Mouse (Mus musculus): ENCODE measurements at regions not wholly inside any gene's neighbourhood (a gene's known extent, or its start where the extent isn't known, plus 50 kb on each side); places are given as distances from the start of the nearest gene placed in this dataset.

- DNase-seq: no peak
Observed at GRCm38 (mm10) chr6:55781146-55781545, 55.5 kb upstream of the Itprid1 start.

- DNase-seq: peak; percentile 4
Observed at GRCm38 (mm10) chr6:55775527-55775926, 61.2 kb upstream of the Itprid1 start.

DNA sequence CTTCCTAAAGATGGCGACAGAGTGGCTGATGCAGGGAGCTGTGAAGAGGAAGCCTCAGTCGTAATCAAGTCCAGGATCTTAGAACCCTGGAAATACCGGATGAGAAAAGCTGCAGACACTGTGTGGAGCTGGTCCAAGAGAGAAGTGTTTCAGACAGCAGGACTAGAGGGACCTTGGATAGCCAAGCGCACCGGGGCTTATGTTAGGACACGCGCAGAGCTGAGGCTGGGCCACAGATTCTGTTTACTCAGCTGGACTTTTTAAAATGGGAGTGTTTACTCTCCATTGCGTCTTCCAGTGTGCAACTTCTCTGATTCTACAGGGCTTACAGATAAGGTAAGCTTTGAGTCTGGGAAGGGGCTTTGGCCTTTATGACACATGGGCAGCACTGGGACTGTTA lies 66.4 kb upstream of the Itprid1 start:
- DNase-seq: no peak

DNA sequence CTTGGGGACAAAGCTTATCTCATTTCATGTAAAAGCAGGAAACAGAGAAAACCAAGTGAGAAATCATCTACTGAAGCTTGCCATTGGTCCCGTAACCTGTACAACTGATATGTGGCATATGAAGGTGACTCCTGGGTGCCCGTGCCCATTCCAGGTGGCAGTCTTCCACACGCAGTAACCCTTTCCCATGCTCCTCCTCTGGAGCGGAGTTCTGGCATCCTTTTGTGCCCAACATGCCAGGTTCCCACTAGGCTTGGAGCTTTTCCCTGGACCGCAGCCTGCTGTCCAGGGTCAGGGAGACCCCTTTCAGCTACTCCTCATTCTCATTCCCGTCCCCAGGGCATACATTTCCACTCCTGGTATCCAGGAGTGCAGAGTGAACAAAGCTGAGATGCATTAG lies 74.4 kb upstream of the Neurod6 start:
- no peak for DNase-seq

- DNase-seq: no peak
Observed at GRCm38 (mm10) chr6:55750831-55751230, 69.8 kb upstream of the Neurod6 start.

- no peak for DNase-seq
Observed at GRCm38 (mm10) chr6:55745859-55746151, 64.7 kb upstream of the Neurod6 start.

GRCm38 (mm10) chr6:55745105-55745858 lies 64.2 kb upstream of the Neurod6 start:
- no peak for DNase-seq

DNA sequence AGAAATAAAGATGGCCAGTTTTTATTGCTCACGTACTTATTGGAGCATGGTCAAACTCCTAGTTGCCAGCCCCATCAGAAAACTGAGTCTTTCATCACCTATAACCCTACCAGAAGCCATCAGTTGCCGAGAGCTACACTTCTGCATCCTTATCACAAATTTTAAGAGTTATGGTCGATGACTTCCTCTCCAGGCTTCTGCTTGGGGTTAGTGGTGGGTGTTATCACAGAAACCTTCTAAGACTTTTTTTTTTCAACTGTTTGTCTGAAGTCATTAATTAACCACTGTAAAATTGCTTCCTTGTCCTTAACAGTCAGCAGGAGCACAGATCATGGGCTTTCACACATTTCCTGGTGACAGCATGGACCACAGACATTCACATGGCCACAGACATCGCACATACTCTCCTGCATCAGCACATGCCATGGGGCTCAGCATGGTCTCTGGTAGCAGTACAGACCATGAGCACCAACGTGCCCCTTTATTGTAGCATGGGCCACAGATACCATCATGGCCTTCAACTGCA lies 50.3 kb upstream of the Neurod6 start:
- DNase-seq: no peak
